ENCODE assay signal across 8 mouse cellular contexts in the genomic region with DNA sequence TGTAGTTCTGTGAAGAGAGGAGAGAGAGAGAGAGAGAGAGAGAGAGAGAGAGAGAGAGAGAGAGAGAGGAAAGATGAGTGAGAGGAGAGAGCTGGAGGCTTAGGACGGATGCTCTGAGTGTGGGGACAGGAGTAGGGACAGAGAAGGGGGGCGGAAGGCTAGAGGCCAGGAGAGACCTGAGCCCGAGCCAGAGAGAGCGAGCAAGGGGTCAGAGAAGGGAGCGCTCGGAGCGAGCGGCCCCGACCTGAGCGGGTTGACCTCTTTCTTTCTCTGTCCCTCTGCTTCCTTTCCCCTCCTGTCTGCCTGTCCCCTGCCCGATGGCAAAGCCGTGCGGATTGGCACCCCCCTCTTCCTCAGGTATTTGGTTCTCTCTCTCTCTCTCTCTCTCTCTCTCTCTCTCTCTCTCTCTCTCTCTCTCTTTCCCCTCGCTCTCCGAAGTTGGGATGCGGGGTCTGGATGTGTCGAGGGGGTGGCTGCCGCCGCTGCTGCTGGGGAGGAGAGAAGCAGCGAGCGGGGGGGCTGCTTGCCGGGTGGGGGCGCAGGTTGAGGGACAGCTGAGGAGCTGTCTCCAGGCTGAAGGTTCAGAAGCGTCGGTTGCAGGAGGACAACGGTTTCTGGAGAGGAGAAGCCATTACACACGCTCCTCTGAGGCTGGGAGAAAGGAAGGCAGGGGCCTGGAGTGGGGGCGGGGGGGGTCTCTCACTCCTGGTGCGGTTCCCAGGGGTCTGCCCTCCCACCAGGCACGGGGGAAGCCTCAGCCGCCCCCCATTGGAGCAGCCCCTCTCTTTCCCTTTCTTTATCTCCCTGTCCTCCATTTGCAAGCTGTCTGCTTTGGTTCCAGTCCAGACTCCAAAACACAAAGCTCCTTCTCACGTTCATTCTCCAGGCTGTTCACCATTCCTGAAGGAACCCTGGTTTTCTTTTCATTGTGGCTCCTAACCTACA. TPM values are rescaled to one million over a fixed set of nuclear protein-coding genes. Genes with fewer than 3 reads are reported as not detected.
A peak's percentile ranks its signal among the peaks of the same experiment; 100 is the strongest.
DNase-seq lines count a peak whose midpoint lies in the region; ATAC-seq and TF ChIP-seq lines count a peak whose summit lies in the region.

No protein-coding gene starts in this region.

- peak; percentile 67 for ATAC-seq in kidney, embryonic 15.5 days (replicated peaks; ENCODE audit: low FRiP score)
- no peak for ATAC-seq in liver, embryonic 15.5 days (ENCODE audit: insufficient read depth)
- no peak for ATAC-seq in monocyte, adult 5-6 weeks (replicated peaks; ENCODE audit: insufficient number of reproducible peaks, low FRiP score, low TSS enrichment, poor library complexity, severe bottlenecking)

- no peaks in the 10 kb centered on the region for H3K36me3 ChIP-seq in thymus, adult 2 months (ENCODE audit: control insufficient read depth, insufficient read depth, low read length)
- no peaks in the 10 kb centered on the region for H3K36me3 ChIP-seq in kidney, embryonic 15.5 days
- no peaks in the 10 kb centered on the region for H3K36me3 ChIP-seq in liver, embryonic 15.5 days (replicated peaks)

- H3K9me3 ChIP-seq in kidney, embryonic 15.5 days (replicated peaks): no peaks in the 10 kb centered on the region
- H3K9me3 ChIP-seq in liver, embryonic 15.5 days (replicated peaks): no peaks in the 10 kb centered on the region

- peak overlapping the region; percentile 16 for H3K4me3 ChIP-seq in thymus, adult 2 months (ENCODE audit: control insufficient read depth, insufficient read depth, low read length)
- H3K4me3 ChIP-seq in kidney, embryonic 15.5 days (replicated peaks): peak overlapping the region; percentile 78
- H3K4me3 ChIP-seq in liver, embryonic 15.5 days (replicated peaks): peak overlapping the region; percentile 42

- 3% methylated on average over 31 of the region's 32 CpGs for WGBS in thymus, adult 2 months
- 0% methylated on average over 29 of the region's 32 CpGs for WGBS in kidney, embryonic 15.5 days
- WGBS in liver, embryonic 15.5 days (ENCODE audit: insufficient replicate concordance): under 1% methylated on average over 30 of the region's 32 CpGs

- H3K27me3 ChIP-seq in thymus, adult 2 months (ENCODE audit: control insufficient read depth, insufficient read depth, low read length): peaks cover 4% of the 10 kb centered on the region
- no peaks in the 10 kb centered on the region for H3K27me3 ChIP-seq in kidney, embryonic 15.5 days
- peaks cover 65% of the 10 kb centered on the region for H3K27me3 ChIP-seq in liver, embryonic 15.5 days

- peak overlapping the region; percentile 76 for H3K9ac ChIP-seq in kidney, embryonic 15.5 days
- H3K9ac ChIP-seq in liver, embryonic 15.5 days: no peak overlapping the region

- peak overlapping the region; percentile 95 for H3K4me2 ChIP-seq in kidney, embryonic 15.5 days
- peak overlapping the region; percentile 58 for H3K4me2 ChIP-seq in liver, embryonic 15.5 days

- DNase-seq in thymus, adult 2 months: no peak
- no peak for DNase-seq in thymus, postnatal 36 days
- peak; percentile 43 for DNase-seq in cerebellum, adult 9-10 months
- peak; percentile 40 for DNase-seq in gastrocnemius, postnatal 25 days
- peak; percentile 48 for DNase-seq in right cerebral cortex, postnatal 14 days

- no peak for TF ChIP-seq CTCF in thymus, adult 2 months (IDR thresholded peaks at IDR 0.05; ENCODE audit: borderline replicate concordance, control insufficient read depth, extremely low read depth, insufficient read depth, low read length, poor library complexity)

- H3K4me1 ChIP-seq in thymus, adult 2 months (replicated peaks; ENCODE audit: control insufficient read depth, insufficient read depth, low read length): no peaks in the 10 kb centered on the region
- peaks cover 35% of the 10 kb centered on the region for H3K4me1 ChIP-seq in kidney, embryonic 15.5 days
- no peaks in the 10 kb centered on the region for H3K4me1 ChIP-seq in liver, embryonic 15.5 days (replicated peaks)

- no peak overlapping the region for H3K27ac ChIP-seq in thymus, adult 2 months (ENCODE audit: control insufficient read depth, insufficient read depth, low read length)
- H3K27ac ChIP-seq in kidney, embryonic 15.5 days: peak overlapping the region; percentile 98
- H3K27ac ChIP-seq in liver, embryonic 15.5 days (replicated peaks): 0 out of 2 replicates have a peak overlapping the region, but pooled peaks have one; percentile 9

- no peak for TF ChIP-seq POLR2A in thymus, adult 2 months (IDR thresholded peaks at IDR 0.05; ENCODE audit: control insufficient read depth, extremely low read depth, insufficient read depth, low read length, poor library complexity)

RNA-seq across cellular contexts. Expression of a gene that starts 4.0 kb away (rescaled TPM):
- 1.9 and 2.0 TPM in 2 replicates for polyA plus RNA-seq in thymus, adult 2 months (2012; rRNA removed)
- total RNA-seq in gastrocnemius, postnatal 25 days (2021): 10 to 100 TPM; 10.7 to 17.6 TPM
- 3.9 and 4.7 TPM in 2 replicates for polyA plus RNA-seq in kidney, embryonic 15.5 days (2015; fragmentation: Nextera tagmentation; extraction: Ambion mirVana)
- polyA plus RNA-seq in liver, embryonic 15.5 days (2015; fragmentation: Nextera tagmentation; extraction: Ambion mirVana): 0.13 and 0.21 TPM in 2 replicates
- total RNA-seq in monocyte, adult 5-6 weeks (2017): not detected in 3 replicates

Comparison
In these comparisons a context has a peak if more than half of its experiments do, and no peak if none do; other contexts are left out.
1. DNase-seq: peak in cerebellum, adult 9-10 months (single experiment), gastrocnemius, postnatal 25 days (single experiment) and right cerebral cortex, postnatal 14 days (single experiment); none in thymus, adult 2 months (single experiment) and thymus, postnatal 36 days (0 of 2).
2. H3K4me3 ChIP-seq: peak in every context shown above with its lines; median percentile 78 in kidney, embryonic 15.5 days; 42 in liver, embryonic 15.5 days; 16 in thymus, adult 2 months.